Mouse (Mus musculus) testis, adult 10 weeks (tissue): ENCODE results near the gene Gm10112. TPM values are rescaled to one million over a fixed set of nuclear protein-coding genes. Genes with fewer than 3 reads are reported as not detected.

ENCODE experiments used
- polyA plus RNA-seq: library from polyadenylated mRNA; stranded (reverse); fragments of 350-450 nt; fragmentation: Illumina TruSeq; extraction: RNeasy Lipid Tissue Mini Kit (QIAGEN cat#74804); gene quantifications from one replicate; pipeline ENCODE4 v1.2.3, GENCODE M21; 2014; ENCODE audit warnings: low read depth, low replicate concordance

Gene Gm10112
- not detected for polyA plus RNA-seq

DNA sequence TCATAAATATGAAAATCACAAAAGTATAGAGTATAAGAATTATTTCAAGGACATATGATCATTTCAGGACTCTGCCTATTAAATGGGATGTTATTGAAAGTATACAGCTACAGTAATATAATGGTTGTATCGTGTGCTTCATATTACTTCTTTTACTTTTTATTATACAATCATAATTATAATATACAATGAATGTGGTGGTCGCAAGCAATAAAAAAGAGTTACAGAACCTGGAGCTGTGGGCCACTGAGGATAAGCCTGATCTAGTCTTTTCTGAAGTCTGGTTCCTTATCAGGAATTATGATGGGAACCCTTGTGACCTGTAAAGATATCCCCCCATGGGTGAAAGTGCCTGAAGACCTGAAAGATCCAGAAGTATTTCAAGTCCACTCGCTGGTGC is at the start of gene Gm10112:
Gene Gm10112, plus strand, starts transcription at position 301 of the 400 bp plus-strand sequence.

Other genes starting within 250 kb of the Gm10112 start
- 284 TPM for gene Cylc1, start 57.9 kb upstream of the Gm10112 start, polyA plus RNA-seq